Mouse (Mus musculus): ENCODE data around the gene March10. TPM values are rescaled to one million over a fixed set of nuclear protein-coding genes. Genes with fewer than 3 reads are reported as not detected.

The March10 gene
- polyA plus RNA-seq, 1 experiment from 2014 or later, result 1.2 TPM

GRCm38 (mm10) chr11:105495591-105496270 is 39.2 kb upstream of the March10 start:
- no peak for DNase-seq (ENCODE audit: low spot score)
- Histone ChIP-seq H3K4me3 (replicated peaks; ENCODE audit: low read depth, low read length) (no peak overlapping the region), H3K9ac (ENCODE audit: low read depth, low read length) (no peak overlapping the region), H3K4me1 (replicated peaks; ENCODE audit: insufficient read depth, low read length) (no peaks in the 10 kb centered on the region), H3K27me3 (ENCODE audit: insufficient read depth, low read length) (no peaks in the 10 kb centered on the region), H3K4me2 (ENCODE audit: low read length) (no peak overlapping the region; the same call in 1 of the 2 replicates), H3K27ac (no peak overlapping the region), H3K36me3 (ENCODE audit: insufficient read depth, low read length) (no peaks in the 10 kb centered on the region), H3K9me3 (replicated peaks; ENCODE audit: low read length) (no peaks in the 10 kb centered on the region)
- TF ChIP-seq CTCF (IDR thresholded peaks at IDR 0.05; ENCODE audit: low read depth), result no peak
- no peak for ATAC-seq (replicated peaks; ENCODE audit: low FRiP score, low read depth)
- WGBS, result 51% methylated on average over 18 of the region's 18 CpGs

GRCm38 (mm10) chr11:105494786-105495369 is 38.3 kb upstream of the March10 start:
- Histone ChIP-seq H3K27me3 (ENCODE audit: insufficient read depth, low read length) (no peaks in the 10 kb centered on the region), H3K9ac (ENCODE audit: low read depth, low read length) (no peak overlapping the region), H3K9me3 (replicated peaks; ENCODE audit: low read length) (no peaks in the 10 kb centered on the region), H3K4me3 (replicated peaks; ENCODE audit: low read depth, low read length) (no peak overlapping the region), H3K4me2 (ENCODE audit: low read length) (no peak overlapping the region), H3K36me3 (ENCODE audit: insufficient read depth, low read length) (no peaks in the 10 kb centered on the region), H3K27ac (no peak overlapping the region), H3K4me1 (replicated peaks; ENCODE audit: insufficient read depth, low read length) (no peaks in the 10 kb centered on the region)
- TF ChIP-seq CTCF (IDR thresholded peaks at IDR 0.05; ENCODE audit: low read depth), result no peak
- ATAC-seq (replicated peaks; ENCODE audit: low FRiP score, low read depth), result no peak
- DNase-seq (ENCODE audit: low spot score), result no peak
- 75% methylated on average over 6 of the region's 6 CpGs for WGBS

- Histone ChIP-seq H3K27ac (no peak overlapping the region), H3K9ac (ENCODE audit: low read depth, low read length) (no peak overlapping the region), H3K36me3 (ENCODE audit: insufficient read depth, low read length) (no peaks in the 10 kb centered on the region), H3K9me3 (replicated peaks; ENCODE audit: low read length) (no peaks in the 10 kb centered on the region), H3K4me1 (replicated peaks; ENCODE audit: insufficient read depth, low read length) (no peaks in the 10 kb centered on the region), H3K4me2 (ENCODE audit: low read length) (no peak overlapping the region), H3K4me3 (replicated peaks; ENCODE audit: low read depth, low read length) (no peak overlapping the region), H3K27me3 (ENCODE audit: insufficient read depth, low read length) (no peaks in the 10 kb centered on the region)
- WGBS, result 81% methylated on average over 4 of the region's 4 CpGs
- TF ChIP-seq CTCF (IDR thresholded peaks at IDR 0.05; ENCODE audit: low read depth), result no peak
- DNase-seq (ENCODE audit: low spot score), result no peak
- no peak for ATAC-seq (replicated peaks; ENCODE audit: low FRiP score, low read depth)
Measured at GRCm38 (mm10) chr11:105492392-105492791, 35.9 kb upstream of the March10 start.

- H3K36me3 ChIP-seq (ENCODE audit: insufficient read depth, low read length), result no peaks in the 10 kb centered on the region
Measured at GRCm38 (mm10) chr11:105490971-105491370, 34.4 kb upstream of the March10 start.

GRCm38 (mm10) chr11:105485412-105485811 is 28.9 kb upstream of the March10 start:
- no peak overlapping the region for H3K9ac ChIP-seq (ENCODE audit: low read depth, low read length)
- DNase-seq (ENCODE audit: low spot score) (no peak), ATAC-seq (replicated peaks; ENCODE audit: low FRiP score, low read depth) (no peak)
- H3K9me3 ChIP-seq (replicated peaks; ENCODE audit: low read length), result no peaks in the 10 kb centered on the region
- H3K4me3 ChIP-seq (replicated peaks; ENCODE audit: low read depth, low read length), result no peak overlapping the region
- no peak for TF ChIP-seq CTCF (IDR thresholded peaks at IDR 0.05; ENCODE audit: low read depth)
- H3K27me3 ChIP-seq (ENCODE audit: insufficient read depth, low read length), result no peaks in the 10 kb centered on the region
- no peak overlapping the region for H3K4me2 ChIP-seq (ENCODE audit: low read length)
- H3K4me1 ChIP-seq (replicated peaks; ENCODE audit: insufficient read depth, low read length), result no peaks in the 10 kb centered on the region
- H3K36me3 ChIP-seq (ENCODE audit: insufficient read depth, low read length), result no peaks in the 10 kb centered on the region
- no peak overlapping the region for H3K27ac ChIP-seq
- WGBS, result 67% methylated on average over 6 of the region's 6 CpGs

More at GRCm38 (mm10) chr11:105490971-105491370, 34.4 kb upstream of the March10 start:
- Histone ChIP-seq H3K9ac (ENCODE audit: low read depth, low read length) (no peak overlapping the region), H3K4me2 (ENCODE audit: low read length) (no peak overlapping the region), H3K9me3 (replicated peaks; ENCODE audit: low read length) (no peaks in the 10 kb centered on the region), H3K4me1 (replicated peaks; ENCODE audit: insufficient read depth, low read length) (no peaks in the 10 kb centered on the region), H3K27ac (no peak overlapping the region), H3K4me3 (replicated peaks; ENCODE audit: low read depth, low read length) (no peak overlapping the region), H3K27me3 (ENCODE audit: insufficient read depth, low read length) (no peaks in the 10 kb centered on the region)
- ATAC-seq (replicated peaks; ENCODE audit: low FRiP score, low read depth) (no peak), DNase-seq (ENCODE audit: low spot score) (no peak)
- 75% methylated on average over 5 of the region's 5 CpGs for WGBS
- no peak for TF ChIP-seq CTCF (IDR thresholded peaks at IDR 0.05; ENCODE audit: low read depth)

- Histone ChIP-seq H3K4me2 (ENCODE audit: low read length) (no peak overlapping the region), H3K9ac (ENCODE audit: low read depth, low read length) (no peak overlapping the region), H3K4me1 (replicated peaks; ENCODE audit: insufficient read depth, low read length) (no peaks in the 10 kb centered on the region), H3K9me3 (replicated peaks; ENCODE audit: low read length) (no peaks in the 10 kb centered on the region), H3K27me3 (ENCODE audit: insufficient read depth, low read length) (no peaks in the 10 kb centered on the region), H3K36me3 (ENCODE audit: insufficient read depth, low read length) (no peaks in the 10 kb centered on the region), H3K27ac (no peak overlapping the region), H3K4me3 (replicated peaks; ENCODE audit: low read depth, low read length) (no peak overlapping the region)
- DNase-seq (ENCODE audit: low spot score) (no peak), ATAC-seq (replicated peaks; ENCODE audit: low FRiP score, low read depth) (no peak)
- TF ChIP-seq CTCF (IDR thresholded peaks at IDR 0.05; ENCODE audit: low read depth), result no peak
- WGBS, result 71% methylated on average over 6 of the region's 6 CpGs
Measured at GRCm38 (mm10) chr11:105484993-105485392, 28.5 kb upstream of the March10 start.
